Mouse (Mus musculus): ENCODE data around the gene Fchsd2. TPM values are rescaled to one million over a fixed set of nuclear protein-coding genes. Genes with fewer than 3 reads are reported as not detected.

Gene Fchsd2
- total and polyA plus RNA-seq, 3 experiments, result 9.7 to 31.3 (median 14.9) TPM

DNA sequence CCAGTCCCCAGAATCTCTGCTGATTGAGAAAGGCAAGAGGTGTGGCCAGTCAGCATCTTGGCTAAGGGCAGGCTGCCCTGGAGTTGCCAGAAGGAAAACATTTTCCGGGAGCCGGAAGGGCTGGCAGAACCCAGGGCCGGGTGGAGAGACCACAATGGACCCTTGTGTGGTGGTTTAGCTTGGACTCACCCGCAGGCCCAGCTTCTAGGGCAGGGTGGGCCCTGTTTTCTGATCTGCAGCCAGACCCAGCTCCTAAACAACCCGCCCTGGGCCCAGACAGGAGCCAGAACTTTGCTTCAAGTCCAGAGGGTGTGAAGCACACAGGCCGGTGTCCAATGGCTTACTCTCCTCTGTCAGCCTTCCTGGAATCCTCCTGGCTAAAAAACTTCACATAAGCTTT, 30.4 kb upstream of the Fchsd2 start:
- H3K27me3 ChIP-seq (ENCODE audit: insufficient read depth, low read length), result peaks cover 15% of the 10 kb centered on the region; the same call in 1 of the 2 replicates
- DNase-seq (ENCODE audit: low spot score), result no peak

GRCm38 (mm10) chr7:101063523-101063922, 29.1 kb upstream of the Fchsd2 start:
- Histone ChIP-seq H3K27me3 (ENCODE audit: insufficient read depth, low read length) (peaks cover 12% of the 10 kb centered on the region; the same call in 1 of the 2 replicates), H3K9me3 (replicated peaks) (no peaks in the 10 kb centered on the region), H3K4me3 (ENCODE audit: low read depth, low read length) (no peak overlapping the region), H3K36me3 (replicated peaks) (no peaks in the 10 kb centered on the region), H3K4me1 (ENCODE audit: insufficient read depth, low read depth, low read length) (peaks cover 35% of the 10 kb centered on the region)
- no peak for TF ChIP-seq GATA2 (IDR thresholded peaks at IDR 0.05; ENCODE audit: borderline replicate concordance, low read depth, low read length)
- DNase-seq (ENCODE audit: low spot score) (no peak), ATAC-seq (ENCODE audit: extremely low read depth, insufficient number of reproducible peaks, low FRiP score, poor library complexity, severe bottlenecking) (no peak)

More for the DNA sequence above, 30.4 kb upstream of the Fchsd2 start:
- Histone ChIP-seq H3K36me3 (replicated peaks) (no peaks in the 10 kb centered on the region), H3K4me1 (ENCODE audit: insufficient read depth, low read depth, low read length) (peaks cover 30% of the 10 kb centered on the region), H3K4me3 (ENCODE audit: low read depth, low read length) (no peak overlapping the region), H3K9me3 (replicated peaks) (no peaks in the 10 kb centered on the region)
- TF ChIP-seq POLR2AphosphoS5 (IDR thresholded peaks at IDR 0.05; ENCODE audit: insufficient replicate concordance, low read depth, low read length) (no peak), CTCF (IDR thresholded peaks at IDR 0.05; ENCODE audit: low read depth, low read length) (no peak), TAL1 (conservative IDR thresholded peaks at IDR 0.05; ENCODE audit: low read depth, low read length) (no peak), GATA1 (IDR thresholded peaks at IDR 0.05; ENCODE audit: borderline replicate concordance, low read length) (no peak), GATA2 (IDR thresholded peaks at IDR 0.05; ENCODE audit: borderline replicate concordance, low read depth, low read length) (no peak)
- ATAC-seq (ENCODE audit: extremely low read depth, insufficient number of reproducible peaks, low FRiP score, poor library complexity, severe bottlenecking), result no peak

DNA sequence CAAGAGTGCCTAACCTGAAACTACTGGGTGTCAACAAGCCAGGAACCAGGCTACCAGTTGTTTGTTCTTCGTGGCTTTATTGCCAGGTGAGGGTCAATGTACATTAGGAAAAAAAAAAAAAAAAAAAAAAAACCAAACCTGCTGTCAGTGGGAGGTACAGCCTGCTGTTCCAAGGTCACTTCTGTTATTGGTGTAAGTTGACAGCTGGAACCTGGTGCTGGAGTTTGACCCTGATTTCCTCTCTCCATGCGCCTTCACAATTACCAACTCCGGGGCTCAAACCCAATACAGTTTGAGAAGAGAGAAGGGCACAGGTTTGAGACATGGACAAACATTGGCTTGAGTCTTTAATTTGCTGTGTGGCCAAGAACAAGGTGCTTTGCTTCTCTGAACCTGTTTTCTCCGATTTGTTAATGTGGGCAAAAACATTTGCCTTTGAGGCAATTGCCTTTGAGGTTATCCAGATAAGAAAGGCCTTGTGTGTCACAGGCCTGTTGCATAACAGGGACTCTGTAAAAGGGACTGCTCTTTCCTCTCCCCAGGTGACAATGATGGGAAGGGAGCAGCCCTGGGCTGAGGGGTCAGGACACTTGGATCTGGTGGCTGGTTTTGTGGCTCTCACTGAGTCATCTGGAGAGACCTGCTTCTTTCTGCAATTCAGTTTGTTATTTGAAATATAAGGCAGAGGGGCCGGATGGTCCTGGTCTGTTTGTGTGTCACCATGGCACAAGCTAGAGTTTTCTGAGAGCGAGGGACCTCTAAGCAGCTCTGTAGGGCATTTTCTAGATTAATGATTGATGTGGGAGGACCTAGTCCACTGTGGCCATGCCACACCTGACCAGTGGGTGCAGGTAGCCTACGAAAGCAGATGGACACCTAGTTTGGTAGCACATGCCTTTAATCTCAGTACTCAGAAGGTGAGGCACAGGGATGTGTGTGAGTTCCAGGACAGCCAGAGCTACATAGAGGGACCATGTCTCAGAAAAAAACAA, 27.7 kb upstream of the Fchsd2 start:
- peaks cover 50% of the 10 kb centered on the region for H3K4me1 ChIP-seq (ENCODE audit: insufficient read depth, low read depth, low read length)
- no peak overlapping the region for H3K4me3 ChIP-seq (ENCODE audit: low read depth, low read length)
- TF ChIP-seq TAL1 (conservative IDR thresholded peaks at IDR 0.05; ENCODE audit: low read depth, low read length) (no peak), POLR2AphosphoS5 (IDR thresholded peaks at IDR 0.05; ENCODE audit: insufficient replicate concordance, low read depth, low read length) (no peak), CTCF (IDR thresholded peaks at IDR 0.05; ENCODE audit: low read depth, low read length) (no peak), GATA2 (IDR thresholded peaks at IDR 0.05; ENCODE audit: borderline replicate concordance, low read depth, low read length) (no peak), GATA1 (IDR thresholded peaks at IDR 0.05; ENCODE audit: borderline replicate concordance, low read length) (no peak)
- no peaks in the 10 kb centered on the region for H3K9me3 ChIP-seq (replicated peaks)
- no peaks in the 10 kb centered on the region for H3K36me3 ChIP-seq (replicated peaks)
- ATAC-seq (ENCODE audit: extremely low read depth, insufficient number of reproducible peaks, low FRiP score, poor library complexity, severe bottlenecking) (no peak), DNase-seq (ENCODE audit: low spot score) (no peak)
- H3K27me3 ChIP-seq (ENCODE audit: insufficient read depth, low read length), result peaks cover 12% of the 10 kb centered on the region; the same call in 1 of the 2 replicates

DNA sequence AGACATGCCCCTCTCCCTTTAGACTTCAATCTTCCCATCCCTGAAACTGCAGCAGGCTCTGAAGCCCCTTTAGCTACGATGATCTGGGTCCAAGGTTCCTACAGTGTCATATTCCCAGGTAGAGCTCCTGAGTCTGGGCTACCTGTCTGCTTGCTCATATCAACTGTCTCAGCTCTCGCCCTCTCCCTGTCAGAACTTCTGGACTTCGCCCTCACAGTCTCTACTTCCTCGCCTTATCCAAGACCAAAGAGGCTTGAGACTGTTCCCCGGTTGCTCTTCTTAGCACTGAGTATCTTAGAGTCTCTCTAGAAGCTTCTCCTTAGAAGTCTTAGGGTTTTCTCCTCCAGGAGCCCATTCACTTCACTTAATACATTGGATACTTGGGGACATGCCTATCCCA, 26.7 kb upstream of the Fchsd2 start:
- DNase-seq (ENCODE audit: low spot score), result no peak
- no peaks in the 10 kb centered on the region for H3K36me3 ChIP-seq (replicated peaks)
- no peak for ATAC-seq (ENCODE audit: extremely low read depth, insufficient number of reproducible peaks, low FRiP score, poor library complexity, severe bottlenecking)

DNA sequence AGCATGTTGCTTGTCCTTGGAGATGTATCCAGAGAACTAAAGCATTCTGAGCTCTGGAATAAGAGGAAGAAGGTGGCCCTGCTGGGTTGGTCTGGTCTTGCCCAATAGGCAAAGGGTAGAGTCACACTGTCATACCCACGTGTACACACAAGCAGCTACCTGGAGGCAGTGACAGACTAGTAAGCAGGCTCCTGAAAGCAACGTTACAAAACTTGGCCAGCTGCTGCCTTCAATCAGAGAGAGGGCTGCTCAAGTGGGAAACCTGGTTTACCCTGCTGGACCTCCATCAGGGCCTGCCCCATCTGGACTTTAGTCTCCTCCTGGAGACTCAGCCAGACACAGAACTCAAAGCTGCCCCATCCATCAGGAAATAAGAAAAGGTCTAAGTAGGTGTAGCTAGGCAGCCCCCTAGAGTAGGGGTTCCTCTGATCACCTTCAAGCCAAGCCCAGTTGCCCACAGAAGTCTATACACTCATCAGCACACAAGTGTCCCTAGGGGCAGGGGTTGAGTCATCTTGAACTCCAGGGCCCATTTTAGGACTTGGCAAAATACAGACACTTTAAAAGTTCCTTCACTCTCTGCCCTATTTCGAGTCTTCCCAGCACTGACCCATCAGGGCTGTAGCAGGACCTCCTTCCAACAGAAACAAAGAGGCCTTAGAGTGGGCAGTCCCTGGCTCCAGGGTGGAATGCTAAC, 25.9 kb upstream of the Fchsd2 start:
- H3K4me1 ChIP-seq (ENCODE audit: insufficient read depth, low read depth, low read length), result peaks cover 58% of the 10 kb centered on the region
- no peaks in the 10 kb centered on the region for H3K9me3 ChIP-seq (replicated peaks)
- no peaks in the 10 kb centered on the region for H3K36me3 ChIP-seq (replicated peaks)
- DNase-seq (ENCODE audit: low spot score) (no peak), ATAC-seq (ENCODE audit: extremely low read depth, insufficient number of reproducible peaks, low FRiP score, poor library complexity, severe bottlenecking) (no peak)
- H3K4me3 ChIP-seq (ENCODE audit: low read depth, low read length), result no peak overlapping the region
- H3K27me3 ChIP-seq (ENCODE audit: insufficient read depth, low read length), result peaks cover 10% of the 10 kb centered on the region; the same call in 1 of the 2 replicates
- TF ChIP-seq CTCF (IDR thresholded peaks at IDR 0.05; ENCODE audit: low read depth, low read length) (no peak), POLR2AphosphoS5 (IDR thresholded peaks at IDR 0.05; ENCODE audit: insufficient replicate concordance, low read depth, low read length) (no peak), TAL1 (conservative IDR thresholded peaks at IDR 0.05; ENCODE audit: low read depth, low read length) (no peak), GATA2 (IDR thresholded peaks at IDR 0.05; ENCODE audit: borderline replicate concordance, low read depth, low read length) (no peak), GATA1 (IDR thresholded peaks at IDR 0.05; ENCODE audit: borderline replicate concordance, low read length) (no peak)

More for the DNA sequence above, 26.7 kb upstream of the Fchsd2 start:
- Histone ChIP-seq H3K4me1 (ENCODE audit: insufficient read depth, low read depth, low read length) (peaks cover 54% of the 10 kb centered on the region), H3K27me3 (ENCODE audit: insufficient read depth, low read length) (peaks cover 12% of the 10 kb centered on the region; the same call in 1 of the 2 replicates), H3K4me3 (ENCODE audit: low read depth, low read length) (no peak overlapping the region), H3K9me3 (replicated peaks) (no peaks in the 10 kb centered on the region)
- TF ChIP-seq TAL1 (conservative IDR thresholded peaks at IDR 0.05; ENCODE audit: low read depth, low read length) (no peak), GATA2 (IDR thresholded peaks at IDR 0.05; ENCODE audit: borderline replicate concordance, low read depth, low read length) (no peak)

- Histone ChIP-seq H3K36me3 (replicated peaks) (no peaks in the 10 kb centered on the region), H3K27me3 (ENCODE audit: insufficient read depth, low read length) (0 out of 2 replicates have a peak, but pooled peaks cover 6% of the 10 kb centered on the region), H3K4me1 (ENCODE audit: insufficient read depth, low read depth, low read length) (peaks cover 65% of the 10 kb centered on the region), H3K9me3 (replicated peaks) (no peaks in the 10 kb centered on the region), H3K4me3 (ENCODE audit: low read depth, low read length) (no peak overlapping the region)
- no peak for DNase-seq (ENCODE audit: low spot score)
- no peak for ATAC-seq (ENCODE audit: extremely low read depth, insufficient number of reproducible peaks, low FRiP score, poor library complexity, severe bottlenecking)
- no peak for TF ChIP-seq TAL1 (conservative IDR thresholded peaks at IDR 0.05; ENCODE audit: low read depth, low read length)
- TF ChIP-seq CTCF (IDR thresholded peaks at IDR 0.05; ENCODE audit: low read depth, low read length), result no peak
- TF ChIP-seq GATA1 (IDR thresholded peaks at IDR 0.05; ENCODE audit: borderline replicate concordance, low read length), result no peak
- TF ChIP-seq GATA2 (IDR thresholded peaks at IDR 0.05; ENCODE audit: borderline replicate concordance, low read depth, low read length), result no peak
- no peak for TF ChIP-seq POLR2AphosphoS5 (IDR thresholded peaks at IDR 0.05; ENCODE audit: insufficient replicate concordance, low read depth, low read length)
Observed at GRCm38 (mm10) chr7:101067521-101067920, 25.1 kb upstream of the Fchsd2 start.

All from G1E (cell line).